8 mouse cellular contexts compared by ENCODE assay signal in genomic region chr10:43480227-43480849, GRCm38 (mm10). TPM values are rescaled to one million over a fixed set of nuclear protein-coding genes. Genes with fewer than 3 reads are reported as not detected.
DNase-seq lines count a peak whose midpoint lies in the region; ATAC-seq and TF ChIP-seq lines count a peak whose summit lies in the region.

No protein-coding gene starts in this region.

- no peaks in the 10 kb centered on the region for H3K27me3 ChIP-seq in lung, postnatal 0 days (replicated peaks; ENCODE audit: insufficient read depth, low read length)
- no peaks in the 10 kb centered on the region for H3K27me3 ChIP-seq in embryonic facial prominence, embryonic 10.5 days (replicated peaks; ENCODE audit: low read depth, poor library complexity, severe bottlenecking)
- H3K27me3 ChIP-seq in intestine, embryonic 16.5 days (replicated peaks; ENCODE audit: control insufficient read depth, insufficient read depth, low read length), result no peaks in the 10 kb centered on the region

- no peak for TF ChIP-seq EP300 in lung, postnatal 0 days (IDR thresholded peaks at IDR 0.05)

- peak overlapping the region; percentile 84 for H3K4me3 ChIP-seq in lung, postnatal 0 days (ENCODE audit: low read depth, low read length)
- H3K4me3 ChIP-seq in embryonic facial prominence, embryonic 10.5 days, result peak overlapping the region; percentile 86
- peak overlapping the region; percentile 83 for H3K4me3 ChIP-seq in intestine, embryonic 16.5 days (ENCODE audit: low read length)
- peak overlapping the region; percentile 82; the same call in 1 of the 2 replicates for H3K4me3 ChIP-seq in olfactory bulb, adult 2 months (ENCODE audit: insufficient read depth, low read depth, low read length)

- no peak for DNase-seq in lung, postnatal 0 days (ENCODE audit: low spot score)
- DNase-seq in lung, postnatal 25 days (ENCODE audit: low spot score), result no peak
- DNase-seq in embryonic facial prominence, embryonic 10.5 days (ENCODE audit: low spot score), result no peak
- no peak for DNase-seq in urinary bladder, adult 18-20 months (ENCODE audit: low spot score in 2 of 2)
- no peak for DNase-seq in thymus, postnatal 14 days
- no peak for DNase-seq in ovary, postnatal 10 days (ENCODE audit: low spot score)

- H3K36me3 ChIP-seq in lung, postnatal 0 days (ENCODE audit: insufficient read depth, low read length), result no peaks in the 10 kb centered on the region
- H3K36me3 ChIP-seq in embryonic facial prominence, embryonic 10.5 days (replicated peaks), result no peaks in the 10 kb centered on the region
- H3K36me3 ChIP-seq in intestine, embryonic 16.5 days (ENCODE audit: control insufficient read depth, insufficient read depth, low read length), result no peaks in the 10 kb centered on the region

- H3K9me3 ChIP-seq in lung, postnatal 0 days (ENCODE audit: low read length), result no peaks in the 10 kb centered on the region
- H3K9me3 ChIP-seq in embryonic facial prominence, embryonic 10.5 days, result no peaks in the 10 kb centered on the region
- H3K9me3 ChIP-seq in intestine, embryonic 16.5 days (ENCODE audit: control insufficient read depth, low read length), result no peaks in the 10 kb centered on the region

- peak overlapping the region; percentile 100 for H3K4me2 ChIP-seq in lung, postnatal 0 days (replicated peaks; ENCODE audit: low read depth, low read length)
- peak overlapping the region; percentile 89 for H3K4me2 ChIP-seq in intestine, embryonic 16.5 days (ENCODE audit: low read depth, low read length)

- whole genome bisulfite sequencing in lung, postnatal 0 days, result 7% methylated on average over 13 of the region's 13 CpGs
- WGBS in embryonic facial prominence, embryonic 10.5 days, result 3% methylated on average over 13 of the region's 13 CpGs
- 8% methylated on average over 13 of the region's 13 CpGs for WGBS in intestine, embryonic 16.5 days
- WGBS in olfactory bulb, adult 2 months, result 22% methylated on average over 13 of the region's 13 CpGs

- peak overlapping the region; percentile 91 for H3K27ac ChIP-seq in lung, postnatal 0 days (ENCODE audit: low read length)
- H3K27ac ChIP-seq in embryonic facial prominence, embryonic 10.5 days (replicated peaks), result peak overlapping the region; percentile 100
- H3K27ac ChIP-seq in intestine, embryonic 16.5 days (ENCODE audit: low read length), result peak overlapping the region; percentile 97
- H3K27ac ChIP-seq in olfactory bulb, adult 2 months (ENCODE audit: insufficient read depth, low read depth, low read length), result no peak overlapping the region

- peak overlapping the region; percentile 77 for H3K9ac ChIP-seq in lung, postnatal 0 days (replicated peaks; ENCODE audit: low read depth)
- H3K9ac ChIP-seq in intestine, embryonic 16.5 days (ENCODE audit: low read depth, low read length), result peak overlapping the region; percentile 97

- no peak for TF ChIP-seq CTCF in lung, postnatal 0 days (IDR thresholded peaks at IDR 0.05)
- no peak for TF ChIP-seq CTCF in olfactory bulb, adult 2 months (IDR thresholded peaks at IDR 0.05; ENCODE audit: insufficient read depth, low read depth, low read length)

- ATAC-seq in lung, postnatal 0 days, result no peak
- ATAC-seq in intestine, embryonic 16.5 days, result no peak

- no peak for TF ChIP-seq POLR2A in olfactory bulb, adult 2 months (IDR thresholded peaks at IDR 0.05; ENCODE audit: insufficient read depth, low read depth, low read length)

- peaks cover 9% of the 10 kb centered on the region; the same call in 1 of the 2 replicates for H3K4me1 ChIP-seq in lung, postnatal 0 days (ENCODE audit: insufficient read depth, low read depth, low read length)
- H3K4me1 ChIP-seq in embryonic facial prominence, embryonic 10.5 days, result peaks cover 54% of the 10 kb centered on the region
- H3K4me1 ChIP-seq in intestine, embryonic 16.5 days (ENCODE audit: control insufficient read depth, insufficient read depth, low read length), result peaks cover 13% of the 10 kb centered on the region
- H3K4me1 ChIP-seq in olfactory bulb, adult 2 months (ENCODE audit: control insufficient read depth, insufficient read depth, low read length), result peaks cover 12% of the 10 kb centered on the region

RNA-seq across cellular contexts. Expression of gene Bend3, which starts 1.7 kb away (rescaled TPM):
- 0.81 and 0.89 TPM in 2 replicates for polyA plus RNA-seq in lung, postnatal 0 days (2015; fragmentation: Nextera tagmentation; extraction: Ambion mirVana)
- 9.1 and 10.8 TPM in 2 replicates for polyA plus RNA-seq in embryonic facial prominence, embryonic 10.5 days (2016; fragmentation: Nextera tagmentation; extraction: Ambion mirVana)
- 2.1 and 2.2 TPM in 2 replicates for polyA plus RNA-seq in intestine, embryonic 16.5 days (2015; fragmentation: Nextera tagmentation; extraction: Ambion mirVana)
- not detected in 2 replicates for polyA plus RNA-seq in olfactory bulb, adult 2 months (2012; ENCODE audit: insufficient read depth, insufficient read length, low replicate concordance, missing spikeins)

RNA-seq across cellular contexts. Expression of gene Gm9803, which starts 43.5 kb away (rescaled TPM):
- polyA plus RNA-seq in lung, postnatal 0 days (2015; fragmentation: Nextera tagmentation; extraction: Ambion mirVana), result 9.1 and 21.1 TPM in 2 replicates
- polyA plus RNA-seq in embryonic facial prominence, embryonic 10.5 days (2016; fragmentation: Nextera tagmentation; extraction: Ambion mirVana), result 13.9 and 14.3 TPM in 2 replicates
- 3.8 and 12.6 TPM in 2 replicates for polyA plus RNA-seq in intestine, embryonic 16.5 days (2015; fragmentation: Nextera tagmentation; extraction: Ambion mirVana)
- not detected in 2 replicates for polyA plus RNA-seq in olfactory bulb, adult 2 months (2012; ENCODE audit: insufficient read depth, insufficient read length, low replicate concordance, missing spikeins)
